Mouse (Mus musculus): ENCODE results near the gene Mob1b.
"Not testable (repeated sequence)": the region's sequence is repeated elsewhere in the genome, so short reads cannot be mapped to it uniquely, and the experiment has no call there.

Gene Mob1b

DNA sequence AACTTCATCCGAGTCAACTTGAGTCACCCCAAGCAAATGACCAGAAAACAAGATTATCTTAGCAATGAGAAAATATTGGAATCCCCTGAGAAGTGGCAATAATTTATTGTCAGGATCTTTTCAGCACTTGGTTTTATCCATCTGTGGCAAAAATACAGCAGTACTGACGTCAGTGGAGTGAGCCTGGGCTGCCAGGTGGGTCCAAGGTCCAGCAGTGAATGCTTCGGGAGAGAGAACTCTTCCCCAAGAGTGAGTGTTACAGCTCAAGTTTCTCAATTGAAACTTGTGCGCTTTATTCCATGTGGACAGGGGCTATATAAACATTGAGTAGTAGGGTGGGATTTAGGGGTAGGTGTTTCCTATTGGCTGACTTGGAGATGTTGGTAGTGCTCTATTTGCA, 18.6 kb upstream of the Mob1b start:
- DNase-seq (ENCODE audit: low spot score in 2 of 2): no peak

GRCm38 (mm10) chr5:88703551-88703950, 17.1 kb upstream of the Mob1b start:
- no peak for DNase-seq (ENCODE audit: low spot score in 2 of 2)

DNA sequence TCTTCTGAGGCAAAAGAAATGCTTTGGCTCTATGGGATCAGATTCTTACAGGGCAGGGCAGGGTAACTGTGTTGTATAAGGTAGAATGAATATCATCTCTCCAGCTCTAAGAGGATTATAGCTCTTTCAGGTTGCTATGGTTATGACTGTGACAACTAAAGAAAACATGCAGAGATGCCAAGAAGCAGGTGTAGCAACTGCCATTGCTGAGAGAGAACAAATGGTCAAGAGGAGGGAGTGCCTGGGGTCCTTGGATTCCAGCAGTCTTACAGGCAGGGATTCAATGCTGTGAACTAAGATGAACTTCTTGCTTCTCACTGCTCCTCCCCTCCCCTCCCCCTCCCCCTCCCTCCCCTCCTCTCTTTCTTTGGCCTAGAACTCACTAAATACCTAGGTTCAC, 9.5 kb upstream of the Mob1b start:
- no peak for DNase-seq (ENCODE audit: low spot score in 2 of 2)

DNA sequence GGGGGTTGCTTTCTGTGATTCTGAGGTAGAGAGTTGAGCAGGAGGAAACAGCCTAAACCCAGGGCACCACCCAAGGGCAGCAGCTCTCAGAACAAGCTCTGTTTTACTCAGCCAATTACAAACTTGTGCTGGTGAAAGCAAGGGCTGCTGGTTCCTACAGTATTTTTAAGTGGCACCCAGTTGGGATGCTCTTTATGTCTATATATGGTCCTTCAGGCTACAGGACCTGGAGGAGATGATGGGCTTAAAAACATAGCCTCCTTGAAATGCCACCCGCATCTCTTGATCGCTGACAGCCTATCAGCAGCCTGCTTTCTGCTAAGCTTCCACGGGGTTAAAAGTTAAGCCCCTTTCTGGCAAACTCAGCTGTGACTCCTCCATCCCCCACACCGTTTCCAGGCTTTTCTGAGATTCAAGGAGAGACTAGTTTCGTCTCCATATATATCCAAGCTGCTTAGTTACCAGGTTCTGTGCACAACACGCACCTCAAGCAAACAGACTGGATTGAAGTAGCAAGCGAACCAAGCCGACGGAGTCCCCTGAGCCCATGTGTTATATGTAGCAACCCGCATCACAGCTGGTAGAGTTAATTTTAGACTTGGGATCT, 8.9 kb upstream of the Mob1b start:
- peak in 1 of 2 experiments; percentile 45 for DNase-seq (ENCODE audit: low spot score in 2 of 2)

DNA sequence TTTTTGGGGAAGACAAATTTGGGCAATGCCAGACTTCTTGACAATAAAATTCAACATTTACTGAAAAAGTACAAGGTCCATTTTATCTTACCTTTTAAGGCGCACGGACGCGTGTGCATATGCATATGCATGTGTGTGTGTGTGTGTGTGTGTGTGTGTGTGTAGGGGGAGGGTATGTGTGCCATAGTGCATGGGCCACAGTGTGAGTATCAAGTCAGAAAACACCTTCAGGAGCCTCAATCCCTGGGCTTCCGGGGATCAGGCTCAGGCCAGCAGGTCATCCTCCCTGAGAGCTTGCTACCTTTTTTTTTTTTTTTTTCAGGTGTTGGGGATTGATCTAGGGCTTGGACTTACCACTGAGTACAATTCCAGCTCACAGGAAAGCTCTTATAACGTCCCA, 8.3 kb upstream of the Mob1b start:
- DNase-seq (ENCODE audit: low spot score in 2 of 2): no peak

DNA sequence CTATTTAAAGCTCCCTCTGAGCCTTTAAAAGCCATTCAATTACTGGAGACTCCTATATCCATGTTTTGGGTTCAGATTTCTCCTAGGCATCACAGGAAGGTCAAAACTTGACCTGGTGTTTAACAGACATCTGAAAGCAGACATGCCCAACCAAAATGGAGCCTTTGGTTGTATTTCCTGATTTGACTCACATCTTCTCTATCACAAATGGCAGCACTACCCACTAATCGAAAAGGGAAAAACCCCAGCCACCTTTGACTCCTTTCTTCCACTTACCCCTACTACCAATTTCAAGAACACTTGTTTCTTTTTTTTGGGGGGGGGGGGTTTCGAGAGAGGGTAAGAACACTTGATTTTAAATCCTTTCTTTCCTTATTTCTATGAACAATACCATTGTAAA, 3.7 kb upstream of the Mob1b start:
- no peak for DNase-seq (ENCODE audit: low spot score in 2 of 2)

- DNase-seq (ENCODE audit: low spot score in 2 of 2): no peak
These were observed 384 bp downstream of the Mob1b start for GRCm38 (mm10) chr5:88721003-88721475.

GRCm38 (mm10) chr5:88721565-88722212, 1.0 kb downstream of the Mob1b start:
- DNase-seq (ENCODE audit: low spot score in 2 of 2): peak in 1 of 2 experiments; percentile 19

- no peak for DNase-seq (ENCODE audit: low spot score in 2 of 2)
These were observed 1.6 kb downstream of the Mob1b start for GRCm38 (mm10) chr5:88722213-88722600.

DNA sequence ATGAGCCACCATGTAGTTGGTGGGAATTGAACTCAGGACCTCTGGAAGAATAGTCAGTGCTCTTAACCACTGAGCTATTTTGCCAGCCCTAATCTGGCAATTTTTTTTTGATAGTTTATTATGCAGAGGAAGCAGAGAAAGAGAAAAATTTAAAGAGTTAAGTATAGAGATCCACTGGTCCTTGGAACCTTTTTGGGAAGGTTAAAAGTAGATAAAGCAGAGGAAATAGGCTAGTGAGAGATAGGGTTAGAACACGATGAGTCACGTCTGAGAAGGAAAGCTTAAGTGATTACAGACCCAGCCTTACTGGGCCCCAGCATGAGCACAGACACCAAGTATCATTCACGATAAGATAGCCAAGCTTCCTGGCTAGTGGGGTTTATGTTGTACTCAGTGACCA, 3.4 kb downstream of the Mob1b start:
- DNase-seq (ENCODE audit: low spot score in 2 of 2): no peak

DNA sequence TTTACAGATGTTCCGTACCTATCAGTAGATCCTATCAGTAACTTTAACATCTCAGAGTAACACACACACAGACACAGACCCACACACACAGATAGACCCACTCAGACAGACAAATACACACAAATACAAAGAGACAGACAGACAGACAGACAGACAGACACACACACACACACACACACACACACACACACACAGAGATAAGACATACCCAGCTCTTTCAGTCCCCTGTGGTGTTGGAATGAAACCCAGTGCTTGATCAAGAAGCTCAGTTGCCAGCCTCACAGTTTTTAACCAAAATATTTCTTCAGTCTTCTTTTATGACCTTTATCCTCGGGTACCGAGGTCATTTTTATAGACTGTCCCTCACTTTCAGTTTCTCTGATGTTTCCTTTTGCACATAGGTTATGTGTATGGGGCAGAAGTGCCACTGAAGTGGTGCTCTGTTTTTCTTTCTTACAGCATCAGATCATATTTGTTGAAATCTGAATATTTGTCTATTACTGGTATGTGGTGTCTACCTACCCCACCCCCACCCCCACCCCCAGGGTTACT, 7.0 kb downstream of the Mob1b start:
- no peak for DNase-seq (ENCODE audit: low spot score in 2 of 2)

- DNase-seq (ENCODE audit: low spot score in 2 of 2): no peak
These were observed 14.1 kb downstream of the Mob1b start for GRCm38 (mm10) chr5:88734786-88735185.

DNA sequence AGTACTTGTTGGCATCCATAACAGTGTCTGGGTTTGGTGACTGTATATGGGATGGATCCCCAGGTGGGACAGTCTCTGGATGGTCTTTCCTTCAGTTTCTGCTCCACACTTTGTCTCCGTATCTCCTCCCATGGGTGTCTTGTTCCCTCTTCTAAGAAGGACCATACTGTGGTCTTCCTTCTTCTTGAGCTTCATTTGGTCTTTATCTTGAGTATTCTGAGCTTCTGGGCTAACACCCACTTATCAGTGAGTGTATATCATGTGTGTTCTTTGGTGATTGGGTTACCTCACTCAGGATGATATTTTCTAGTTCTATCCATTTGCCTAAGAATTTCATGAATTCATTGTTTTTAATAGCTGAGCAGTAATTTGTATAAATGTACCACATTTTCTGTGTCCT, 20.4 kb downstream of the Mob1b start:
- DNase-seq (ENCODE audit: low spot score in 2 of 2): not testable (repeated sequence)

GRCm38 (mm10) chr5:88747774-88748173, 27.1 kb downstream of the Mob1b start:
- no peak for DNase-seq (ENCODE audit: low spot score in 2 of 2)

DNA sequence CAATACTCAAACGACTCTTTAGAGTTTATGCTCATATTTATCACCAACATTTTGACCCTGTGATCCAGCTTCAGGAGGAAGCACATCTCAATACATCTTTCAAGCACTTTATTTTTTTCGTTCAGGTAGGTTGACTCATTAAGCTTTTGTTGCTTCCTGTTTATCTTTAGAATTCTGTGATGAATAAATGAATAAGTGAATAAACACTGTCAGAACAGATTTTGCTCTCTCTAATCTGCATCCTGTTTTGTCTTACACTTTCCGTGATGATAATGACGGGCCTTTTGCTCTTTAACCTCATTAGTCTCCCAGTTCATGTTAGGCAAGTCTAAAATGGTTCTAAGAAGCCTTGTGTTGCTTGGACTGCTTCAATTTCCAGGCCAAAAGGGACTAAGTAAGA, 32.5 kb downstream of the Mob1b start:
- no peak for DNase-seq (ENCODE audit: low spot score in 2 of 2)

DNA sequence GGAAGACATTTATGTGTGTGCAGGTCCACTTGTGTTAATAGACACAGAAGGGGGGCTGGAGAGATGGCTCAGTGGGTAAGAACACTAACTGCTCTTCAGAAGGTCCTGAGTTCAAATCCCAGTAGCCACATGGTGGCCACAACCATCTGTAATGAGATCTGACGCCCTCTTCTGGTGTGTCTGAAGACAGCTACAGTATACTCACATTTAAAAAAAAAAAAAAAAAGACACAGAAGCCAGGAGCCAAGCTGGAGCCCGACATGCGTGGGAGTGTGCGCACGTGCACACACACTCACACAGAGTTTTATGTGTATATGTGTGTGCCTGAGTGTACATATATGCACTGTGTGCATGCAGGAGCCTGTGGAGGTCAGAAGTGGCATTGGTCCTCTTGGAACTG, 42.0 kb downstream of the Mob1b start:
- DNase-seq (ENCODE audit: low spot score in 2 of 2): no peak

GRCm38 (mm10) chr5:88764430-88764986, 43.9 kb downstream of the Mob1b start:
- no peak for DNase-seq (ENCODE audit: low spot score in 2 of 2)

GRCm38 (mm10) chr5:88764987-88765481, 44.4 kb downstream of the Mob1b start, which contains the start of gene Dck:
Dck (plus strand) TSS chr5:88764996.
- DNase-seq (ENCODE audit: low spot score in 2 of 2): peak; percentile 95 to 96

GRCm38 (mm10) chr5:88765587-88765986, 44.9 kb downstream of the Mob1b start:
- DNase-seq (ENCODE audit: low spot score in 2 of 2): no peak

DNA sequence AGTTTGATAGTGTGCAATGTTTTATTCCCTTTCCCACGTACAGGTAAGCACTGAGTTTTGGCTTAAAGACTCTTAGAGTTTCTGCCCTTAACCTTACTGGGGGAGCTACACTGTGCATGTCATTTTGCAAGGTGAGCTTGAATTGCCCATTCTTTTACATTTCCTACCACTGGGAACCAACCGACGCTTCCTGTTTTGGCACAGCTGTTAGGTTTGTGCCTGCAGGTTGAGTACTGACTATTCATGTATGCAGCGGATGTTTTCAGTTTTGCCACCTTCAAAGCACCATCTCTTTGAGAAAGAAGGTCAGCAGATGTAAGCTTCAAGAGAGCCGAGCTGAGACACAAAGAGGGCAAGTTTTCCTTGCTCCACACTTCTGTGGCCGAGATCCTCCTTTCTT, 45.5 kb downstream of the Mob1b start:
- no peak for DNase-seq (ENCODE audit: low spot score in 2 of 2)

- DNase-seq (ENCODE audit: low spot score in 2 of 2): no peak
These were observed 46.2 kb downstream of the Mob1b start for GRCm38 (mm10) chr5:88766863-88767262.

DNA sequence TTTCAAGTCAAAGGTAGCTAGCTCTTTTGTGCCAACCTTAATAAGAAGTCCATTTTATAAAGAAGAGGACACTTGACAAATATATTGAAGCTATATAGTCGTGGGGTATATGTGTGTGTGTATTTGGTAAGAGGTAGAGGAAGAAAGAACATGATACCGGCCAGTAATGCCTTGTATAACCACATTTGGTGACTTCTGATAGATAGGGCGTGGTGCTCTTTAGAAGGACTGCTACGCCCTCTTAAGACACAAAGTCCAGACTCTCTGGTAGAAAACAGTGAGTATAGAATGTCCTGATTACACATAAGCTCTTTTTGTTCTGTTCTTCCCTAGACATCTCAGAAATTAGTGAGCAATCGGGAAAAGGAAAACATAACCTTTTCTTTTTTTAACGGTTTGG, 47.5 kb downstream of the Mob1b start:
- DNase-seq (ENCODE audit: low spot score in 2 of 2): no peak
